Mouse (Mus musculus): ENCODE results near the gene Gins2.
A peak's percentile ranks its signal among the peaks of the same experiment; 100 is the strongest.

Gins2 gene

GRCm38 (mm10) chr8:120565151-120565711 lies 23.9 kb downstream of the Gins2 start:
- no peak for DNase-seq (ENCODE audit: low read depth, low spot score)

DNA sequence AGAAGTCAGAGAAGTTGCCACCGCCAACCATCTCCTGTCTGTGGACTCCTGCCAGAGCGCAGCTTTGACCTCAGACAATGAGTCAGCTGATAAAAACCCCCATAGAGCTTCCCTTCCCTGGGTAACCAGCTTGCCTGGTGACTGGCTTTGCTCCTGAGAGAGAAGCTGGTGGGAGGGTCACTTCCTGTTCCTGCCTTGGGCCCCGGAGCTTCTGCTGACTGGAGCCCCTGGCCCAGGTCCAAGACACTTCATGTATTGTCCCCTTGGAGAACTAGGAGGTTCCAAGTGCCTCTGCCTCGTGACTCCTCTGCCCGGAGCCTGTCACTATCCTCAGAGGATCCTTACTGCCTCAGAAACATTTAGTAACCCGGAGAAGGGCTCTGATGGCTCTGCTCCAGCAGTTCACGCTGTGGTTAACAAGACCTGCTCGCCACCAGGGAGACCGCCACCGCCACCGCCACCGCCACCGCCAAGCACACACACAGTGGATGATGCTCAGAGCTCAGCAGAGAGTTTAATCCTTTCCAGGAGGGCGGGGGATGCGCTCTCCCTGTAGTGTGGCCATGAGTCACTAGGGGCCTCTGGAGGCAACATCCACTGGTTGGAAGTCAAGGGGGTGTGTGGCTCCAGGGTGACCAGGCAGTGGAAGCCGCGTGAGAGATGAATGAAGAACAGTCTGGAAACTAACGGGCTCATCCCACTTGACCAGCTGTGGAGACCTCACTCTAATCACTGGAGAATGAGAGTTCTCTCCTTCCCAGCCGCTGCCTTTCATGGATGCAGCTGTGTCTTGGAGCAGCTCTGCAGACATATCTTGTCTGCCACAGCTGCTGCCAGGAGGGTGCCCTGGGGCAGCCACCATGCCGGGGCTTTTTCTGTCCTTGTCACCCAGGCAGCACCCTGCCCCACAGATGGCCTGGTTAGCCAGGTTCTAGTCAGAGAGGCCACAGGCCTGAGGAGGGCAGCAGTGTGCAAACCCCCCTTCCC lies 25.0 kb downstream of the Gins2 start:
- DNase-seq (ENCODE audit: low read depth, low spot score): peak; percentile 87

GRCm38 (mm10) chr8:120563348-120563724 lies 25.8 kb downstream of the Gins2 start:
- no peak for DNase-seq (ENCODE audit: low read depth, low spot score)

GRCm38 (mm10) chr8:120562680-120563347 lies 26.3 kb downstream of the Gins2 start:
- no peak for DNase-seq (ENCODE audit: low read depth, low spot score)

DNA sequence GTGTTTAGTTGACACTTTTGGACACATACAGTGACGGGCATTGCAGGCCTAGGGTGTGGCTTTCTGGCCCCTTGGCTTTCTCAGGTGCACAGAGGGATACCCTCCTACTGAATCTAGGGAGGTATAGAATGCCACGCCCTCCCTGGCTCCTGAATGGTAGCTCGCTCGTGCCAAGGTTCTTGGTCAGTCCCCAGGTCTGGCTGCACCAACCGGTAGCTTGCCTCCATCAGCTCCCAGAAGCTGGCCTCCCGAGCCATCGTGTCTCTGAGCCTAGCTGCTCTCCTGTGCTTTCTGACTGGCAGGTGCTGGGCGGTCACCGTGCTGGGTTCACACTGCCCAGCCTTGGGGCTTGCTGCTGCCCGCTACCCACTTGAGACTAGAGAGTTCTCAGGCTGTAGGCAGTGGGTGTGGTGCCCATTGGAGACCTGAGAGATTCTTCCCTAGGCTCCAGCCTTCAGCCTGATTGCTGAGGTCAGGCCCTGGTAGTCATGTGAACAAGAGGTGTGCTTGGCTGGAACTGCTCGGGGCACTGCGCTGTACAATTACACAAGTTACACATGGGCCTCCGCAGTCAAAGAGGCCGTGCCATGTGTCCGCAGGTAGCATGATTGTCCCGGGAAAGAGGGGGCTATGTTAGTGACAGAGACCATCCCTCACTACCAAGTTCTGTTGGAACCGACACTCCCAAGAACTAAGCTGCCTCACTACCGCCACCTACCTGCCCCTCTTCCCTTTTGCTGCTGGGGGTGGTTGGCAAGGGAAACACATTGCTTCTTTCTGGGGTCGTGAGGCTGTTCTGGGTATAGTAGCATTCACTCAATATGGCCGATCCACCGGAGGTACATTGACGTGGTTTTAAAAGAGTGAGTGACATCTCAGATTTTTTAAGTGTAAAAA lies 27.3 kb downstream of the Gins2 start:
- DNase-seq (ENCODE audit: low read depth, low spot score): no peak

GRCm38 (mm10) chr8:120560535-120560934 lies 28.6 kb downstream of the Gins2 start:
- peak; percentile 55 for DNase-seq (ENCODE audit: low read depth, low spot score)

DNA sequence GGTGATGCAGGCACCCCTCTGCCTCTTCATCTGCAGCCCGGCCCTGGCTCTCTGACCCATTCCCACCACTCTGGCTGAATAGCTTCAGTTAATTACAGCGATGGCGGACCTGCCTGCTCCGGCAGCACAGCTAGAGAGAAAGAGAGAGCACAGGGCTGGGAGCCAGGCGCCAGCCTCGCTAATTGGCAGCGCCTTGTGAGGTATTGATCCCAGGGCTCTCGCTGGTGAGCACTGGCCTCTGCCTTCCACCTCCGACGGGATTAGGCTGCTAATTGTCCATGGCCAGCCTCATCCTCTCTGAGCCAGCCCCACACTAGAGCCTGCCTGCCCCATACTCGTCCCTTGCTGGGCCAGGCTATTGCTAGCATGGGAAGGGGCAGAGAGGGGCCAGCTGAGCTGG lies 29.4 kb downstream of the Gins2 start:
- DNase-seq (ENCODE audit: low read depth, low spot score): no peak

DNA sequence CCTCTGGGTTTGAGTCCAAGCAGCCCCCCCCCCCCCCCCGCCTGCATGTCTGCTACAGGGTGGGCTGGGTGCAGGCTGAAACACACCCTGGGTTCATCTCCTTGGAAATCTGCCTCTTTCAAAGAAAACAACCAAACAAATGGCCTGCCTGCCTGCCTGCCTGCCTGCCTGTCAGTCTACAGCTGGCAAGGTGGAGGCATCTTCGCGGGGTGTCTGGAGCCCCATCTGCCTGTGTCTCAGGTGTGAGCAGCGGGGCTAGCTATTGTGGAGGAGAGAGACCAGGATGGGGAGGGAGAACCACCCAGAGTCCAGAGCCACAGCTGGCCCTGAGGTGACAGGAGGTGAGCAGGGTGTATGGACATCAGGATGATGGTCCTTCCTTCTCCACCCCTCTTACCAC lies 30.9 kb downstream of the Gins2 start:
- no peak for DNase-seq (ENCODE audit: low read depth, low spot score)

- no peak for DNase-seq (ENCODE audit: low read depth, low spot score)
Measured at GRCm38 (mm10) chr8:120557170-120557965, 31.7 kb downstream of the Gins2 start.

DNA sequence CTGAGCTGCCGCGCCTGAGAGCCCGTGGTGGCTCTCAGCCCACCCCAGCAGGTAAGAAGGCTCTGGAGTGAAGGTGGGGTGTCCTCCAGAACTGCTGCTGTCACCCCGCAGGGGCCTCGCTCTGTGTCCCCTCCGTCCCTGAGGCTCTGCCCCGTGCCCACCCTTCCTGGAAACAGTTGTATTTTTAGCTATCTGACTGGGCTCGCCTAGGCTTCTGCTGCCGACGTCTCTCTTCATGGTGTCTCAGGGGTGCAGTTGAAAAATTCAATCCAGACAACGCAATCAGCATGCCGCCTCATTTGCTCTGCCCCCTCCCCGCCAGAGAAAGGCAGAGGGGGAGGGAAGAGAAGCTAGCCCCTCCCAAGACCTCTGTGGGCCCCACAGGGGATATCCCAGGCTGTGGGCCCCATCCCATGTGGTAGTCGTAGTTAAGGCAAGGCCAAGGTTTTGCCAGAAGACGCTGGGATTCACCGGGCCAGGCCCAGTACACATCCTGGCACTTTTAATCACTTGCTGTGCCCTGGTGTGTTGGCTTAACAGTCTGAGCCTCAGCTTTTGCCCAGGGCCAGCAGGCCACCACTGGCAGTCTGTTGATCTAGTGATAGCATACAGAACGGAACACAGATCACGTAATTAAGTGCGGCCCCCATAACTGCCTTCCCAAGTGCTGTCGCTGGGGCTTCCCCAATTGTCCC lies 32.8 kb downstream of the Gins2 start:
- DNase-seq (ENCODE audit: low read depth, low spot score): no peak

- DNase-seq (ENCODE audit: low read depth, low spot score): peak; percentile 59
Measured at GRCm38 (mm10) chr8:120554466-120555039, 34.6 kb downstream of the Gins2 start.

GRCm38 (mm10) chr8:120553441-120554123 lies 35.5 kb downstream of the Gins2 start:
- no peak for DNase-seq (ENCODE audit: low read depth, low spot score)

- DNase-seq (ENCODE audit: low read depth, low spot score): no peak
Measured at GRCm38 (mm10) chr8:120552509-120552908, 36.6 kb downstream of the Gins2 start.

DNA sequence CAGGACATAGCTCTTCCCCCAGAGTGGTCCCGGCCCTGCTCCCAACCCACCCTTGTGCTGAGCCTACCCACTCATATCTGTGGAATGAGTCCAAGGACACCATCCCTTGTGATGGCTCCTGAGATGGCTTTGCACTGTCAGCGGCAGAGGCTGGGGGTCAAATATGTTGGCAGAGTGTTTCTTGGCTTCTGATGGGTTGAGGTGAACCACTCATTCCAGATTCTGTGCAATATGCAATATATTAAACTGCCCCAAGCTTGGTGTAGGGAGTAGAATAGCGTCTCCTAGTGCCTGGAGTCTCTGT lies 37.5 kb downstream of the Gins2 start:
- no peak for DNase-seq (ENCODE audit: low read depth, low spot score)

- DNase-seq (ENCODE audit: low read depth, low spot score): peak; percentile 72
Measured at GRCm38 (mm10) chr8:120550937-120551676, 38.0 kb downstream of the Gins2 start.

- DNase-seq (ENCODE audit: low read depth, low spot score): no peak
Measured at GRCm38 (mm10) chr8:120550430-120550829, 38.7 kb downstream of the Gins2 start.

- DNase-seq (ENCODE audit: low read depth, low spot score): no peak
Measured at GRCm38 (mm10) chr8:120549922-120550321, 39.2 kb downstream of the Gins2 start.

- DNase-seq (ENCODE audit: low read depth, low spot score): no peak
Measured at GRCm38 (mm10) chr8:120549321-120549921, 39.7 kb downstream of the Gins2 start.

Measured in skeletal muscle tissue, adult 2 months (tissue).